Mouse (Mus musculus) liver, embryonic 14.5 days (tissue): ENCODE results near the gene Ptpn12.

Source experiments
- CTCF ChIP-seq: IDR thresholded peaks from 2 replicates; pipeline ENCODE4 v1.5.1; 2016; ENCODE audit warnings: antibody characterized with exemption, low read depth, control low read depth
- EP300 ChIP-seq: IDR thresholded peaks from 2 replicates; pipeline ENCODE4 v1.6.1; 2016; ENCODE audit warnings: antibody characterized with exemption, low read depth

GRCm38 (mm10) chr5:21055071-21055819, 466 bp downstream of the Ptpn12 start:
- TF ChIP-seq CTCF: no peak
- TF ChIP-seq EP300: no peak
